Mouse (Mus musculus): Measurements from ENCODE around the gene Prss44. TPM values are rescaled to one million over a fixed set of nuclear protein-coding genes. Genes with fewer than 3 reads are reported as not detected.

The Prss44 gene
- polyA plus RNA-seq, 1 experiment from 2014 or later = not detected

- Histone ChIP-seq H3K4me2 (ENCODE audit: low read length) (no peak overlapping the region), H3K9ac (ENCODE audit: low read depth, low read length) (no peak overlapping the region), H3K4me3 (replicated peaks; ENCODE audit: low read depth, low read length) (no peak overlapping the region), H3K36me3 (ENCODE audit: insufficient read depth, low read length) (no peaks in the 10 kb centered on the region), H3K27me3 (ENCODE audit: insufficient read depth, low read length) (no peaks in the 10 kb centered on the region), H3K4me1 (replicated peaks; ENCODE audit: insufficient read depth, low read length) (0 out of 2 replicates have a peak, but pooled peaks cover 3% of the 10 kb centered on the region), H3K27ac (no peak overlapping the region), H3K9me3 (replicated peaks; ENCODE audit: low read length) (no peaks in the 10 kb centered on the region)
- WGBS = 61% methylated on average over 5 of the region's 5 CpGs
- peak; percentile 64 for TF ChIP-seq CTCF (IDR thresholded peaks at IDR 0.05; ENCODE audit: low read depth)
- ATAC-seq (replicated peaks; ENCODE audit: low FRiP score, low read depth) (no peak), DNase-seq (ENCODE audit: low spot score) (peak; percentile 61)
These were observed 34.4 kb upstream of the Prss44 start for GRCm38 (mm10) chr9:110779242-110779913.

GRCm38 (mm10) chr9:110781256-110781721, 32.5 kb upstream of the Prss44 start:
- peak; percentile 97 for TF ChIP-seq CTCF (IDR thresholded peaks at IDR 0.05; ENCODE audit: low read depth)
- no peaks in the 10 kb centered on the region for H3K9me3 ChIP-seq (replicated peaks; ENCODE audit: low read length)
- peak overlapping the region; percentile 87 for H3K4me2 ChIP-seq (ENCODE audit: low read length)
- peak overlapping the region; percentile 62 for H3K9ac ChIP-seq (ENCODE audit: low read depth, low read length)
- under 1% methylated on average over 40 of the region's 43 CpGs for WGBS
- no peaks in the 10 kb centered on the region for H3K36me3 ChIP-seq (ENCODE audit: insufficient read depth, low read length)
- ATAC-seq (replicated peaks; ENCODE audit: low FRiP score, low read depth) (peak; percentile 90), DNase-seq (ENCODE audit: low spot score) (peak; percentile 93)
- peak overlapping the region; percentile 25; the same call in 1 of the 2 replicates for H3K27ac ChIP-seq
- H3K4me3 ChIP-seq (replicated peaks; ENCODE audit: low read depth, low read length) = peak overlapping the region; percentile 41
- H3K27me3 ChIP-seq (ENCODE audit: insufficient read depth, low read length) = no peaks in the 10 kb centered on the region
- 0 out of 2 replicates have a peak, but pooled peaks cover 3% of the 10 kb centered on the region for H3K4me1 ChIP-seq (replicated peaks; ENCODE audit: insufficient read depth, low read length)

GRCm38 (mm10) chr9:110781731-110782130, 32.1 kb upstream of the Prss44 start:
- H3K4me3 ChIP-seq (replicated peaks; ENCODE audit: low read depth, low read length) = peak overlapping the region; percentile 41
- TF ChIP-seq CTCF (IDR thresholded peaks at IDR 0.05; ENCODE audit: low read depth) = no peak; the same call in none of the 2 replicates
- peak overlapping the region; percentile 62 for H3K9ac ChIP-seq (ENCODE audit: low read depth, low read length)
- H3K9me3 ChIP-seq (replicated peaks; ENCODE audit: low read length) = no peaks in the 10 kb centered on the region
- DNase-seq (ENCODE audit: low spot score) (peak; percentile 74), ATAC-seq (replicated peaks; ENCODE audit: low FRiP score, low read depth) (peak; percentile 52)
- no peaks in the 10 kb centered on the region for H3K36me3 ChIP-seq (ENCODE audit: insufficient read depth, low read length)
- no peaks in the 10 kb centered on the region for H3K27me3 ChIP-seq (ENCODE audit: insufficient read depth, low read length)
- WGBS = under 1% methylated on average over 23 of the region's 23 CpGs
- H3K27ac ChIP-seq = peak overlapping the region; percentile 25; the same call in 1 of the 2 replicates
- H3K4me1 ChIP-seq (replicated peaks; ENCODE audit: insufficient read depth, low read length) = 0 out of 2 replicates have a peak, but pooled peaks cover 3% of the 10 kb centered on the region
- peak overlapping the region; percentile 87 for H3K4me2 ChIP-seq (ENCODE audit: low read length)

- H3K27ac ChIP-seq = no peak overlapping the region
- H3K9ac ChIP-seq (ENCODE audit: low read depth, low read length) = no peak overlapping the region
- no peak overlapping the region for H3K4me2 ChIP-seq (ENCODE audit: low read length)
- DNase-seq (ENCODE audit: low spot score) (no peak), ATAC-seq (replicated peaks; ENCODE audit: low FRiP score, low read depth) (no peak)
- 0 out of 2 replicates have a peak, but pooled peaks cover 3% of the 10 kb centered on the region for H3K4me1 ChIP-seq (replicated peaks; ENCODE audit: insufficient read depth, low read length)
- no peak for TF ChIP-seq CTCF (IDR thresholded peaks at IDR 0.05; ENCODE audit: low read depth)
- no peaks in the 10 kb centered on the region for H3K36me3 ChIP-seq (ENCODE audit: insufficient read depth, low read length)
- no peaks in the 10 kb centered on the region for H3K9me3 ChIP-seq (replicated peaks; ENCODE audit: low read length)
- no peaks in the 10 kb centered on the region for H3K27me3 ChIP-seq (ENCODE audit: insufficient read depth, low read length)
- WGBS = 35% methylated on average over 1 of the region's 1 CpGs
- H3K4me3 ChIP-seq (replicated peaks; ENCODE audit: low read depth, low read length) = no peak overlapping the region
These were observed 30.2 kb upstream of the Prss44 start for GRCm38 (mm10) chr9:110783611-110784010.

- ATAC-seq (replicated peaks; ENCODE audit: low FRiP score, low read depth) (no peak), DNase-seq (ENCODE audit: low spot score) (no peak)
- Histone ChIP-seq H3K4me3 (replicated peaks; ENCODE audit: low read depth, low read length) (no peak overlapping the region), H3K9ac (ENCODE audit: low read depth, low read length) (no peak overlapping the region), H3K9me3 (replicated peaks; ENCODE audit: low read length) (no peaks in the 10 kb centered on the region), H3K27ac (no peak overlapping the region), H3K36me3 (ENCODE audit: insufficient read depth, low read length) (no peaks in the 10 kb centered on the region), H3K27me3 (ENCODE audit: insufficient read depth, low read length) (no peaks in the 10 kb centered on the region), H3K4me1 (replicated peaks; ENCODE audit: insufficient read depth, low read length) (no peaks in the 10 kb centered on the region), H3K4me2 (ENCODE audit: low read length) (no peak overlapping the region)
- 90% methylated on average over 3 of the region's 3 CpGs for WGBS
- 0 out of 2 replicates have a peak, but pooled peaks have one; percentile 9 for TF ChIP-seq CTCF (IDR thresholded peaks at IDR 0.05; ENCODE audit: low read depth)
These were observed 25.6 kb upstream of the Prss44 start for GRCm38 (mm10) chr9:110788169-110788568.

- no peak for DNase-seq (ENCODE audit: low spot score)
- Histone ChIP-seq H3K27me3 (ENCODE audit: insufficient read depth, low read length) (no peaks in the 10 kb centered on the region), H3K9me3 (replicated peaks; ENCODE audit: low read length) (no peaks in the 10 kb centered on the region), H3K9ac (ENCODE audit: low read depth, low read length) (no peak overlapping the region), H3K4me1 (replicated peaks; ENCODE audit: insufficient read depth, low read length) (no peaks in the 10 kb centered on the region), H3K36me3 (ENCODE audit: insufficient read depth, low read length) (no peaks in the 10 kb centered on the region), H3K27ac (no peak overlapping the region), H3K4me3 (replicated peaks; ENCODE audit: low read depth, low read length) (no peak overlapping the region), H3K4me2 (ENCODE audit: low read length) (no peak overlapping the region)
- TF ChIP-seq CTCF (IDR thresholded peaks at IDR 0.05; ENCODE audit: low read depth) = no peak
- 52% methylated on average over 4 of the region's 4 CpGs for WGBS
- no peak for ATAC-seq (replicated peaks; ENCODE audit: low FRiP score, low read depth)
These were observed 23.3 kb upstream of the Prss44 start for GRCm38 (mm10) chr9:110790462-110790861.
